Mouse (Mus musculus): ENCODE results near the gene Pclo. TPM values are rescaled to one million over a fixed set of nuclear protein-coding genes. Genes with fewer than 3 reads are reported as not detected.
A peak's percentile ranks its signal among the peaks of the same experiment; 100 is the strongest.
"Not testable (repeated sequence)": the region's sequence is repeated elsewhere in the genome, so short reads cannot be mapped to it uniquely, and the experiment has no call there.

Pclo gene
- total RNA-seq (2021): 10 to 100 TPM; 86.4 to 88.3 TPM

- intact Hi-C loops (cut with DNase I): no loop called here
- DNase-seq: peak; percentile 95
Observed at GRCm38 (mm10) chr5:14514631-14515523, at the start of gene Pclo. Gene Pclo (plus strand): TSS chr5:14514918.

- DNase-seq; intact Hi-C loops (cut with DNase I): not testable (repeated sequence)
Observed at GRCm38 (mm10) chr5:14494431-14494830, 20.3 kb upstream of the Pclo start.

DNA sequence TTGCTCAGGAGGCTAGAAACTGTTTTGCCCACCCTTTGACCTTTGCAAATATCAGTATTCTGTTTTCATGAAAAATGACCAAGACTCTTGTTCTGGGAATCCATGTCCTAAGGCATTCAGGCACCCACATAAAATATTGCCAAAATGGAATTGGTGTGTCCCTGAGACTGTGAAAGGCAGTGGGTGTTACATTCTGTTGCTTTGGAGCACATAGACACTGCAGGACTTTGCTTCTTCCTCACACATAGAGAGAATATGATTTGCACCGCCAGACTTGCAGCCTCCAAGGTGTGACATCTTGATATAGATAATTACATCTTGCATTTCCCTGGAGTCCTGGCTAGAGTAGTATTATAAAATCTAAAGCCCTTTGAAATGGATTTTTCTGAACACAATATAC, 6.2 kb upstream of the Pclo start:
- intact Hi-C loops (cut with DNase I): no loop called here
- no peak for DNase-seq

GRCm38 (mm10) chr5:14509621-14510020, 5.1 kb upstream of the Pclo start:
- DNase-seq: no peak
- intact Hi-C loops (cut with DNase I): no loop called here

DNA sequence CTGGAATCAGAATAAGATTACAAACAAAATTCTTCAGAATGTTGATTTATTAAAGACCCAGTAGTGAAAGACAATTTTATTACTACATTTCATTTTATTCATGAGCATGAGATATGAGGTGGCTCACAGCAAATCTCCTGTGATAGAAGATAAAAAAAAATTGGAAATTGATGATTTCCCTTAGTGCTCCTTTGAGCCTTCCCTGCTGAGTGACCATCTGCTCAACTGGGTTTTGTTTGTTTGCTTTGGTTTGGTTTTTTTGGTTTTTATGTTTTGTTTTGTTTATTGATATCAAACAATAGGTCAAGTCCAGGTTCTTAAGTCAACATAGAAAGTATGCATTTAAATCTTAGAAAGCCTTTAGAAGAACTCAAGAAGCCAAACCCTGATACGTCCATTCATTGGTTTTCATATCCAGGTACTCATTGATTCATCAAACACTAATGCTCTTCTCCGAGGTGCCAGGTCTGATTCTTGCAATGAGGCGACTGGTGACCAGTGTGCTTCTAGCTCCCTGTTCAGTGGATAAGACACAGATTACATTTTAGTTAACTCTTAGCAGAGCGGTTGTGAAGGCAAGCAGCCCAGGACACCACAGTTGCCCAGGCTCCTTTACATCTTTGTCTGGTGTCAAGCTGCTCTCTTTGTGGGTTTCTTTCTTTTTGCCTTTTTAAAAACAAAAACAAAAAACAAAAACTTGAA, 3.6 kb downstream of the Pclo start:
- intact Hi-C loops (cut with DNase I): no loop called here
- no peak for DNase-seq

- no peak for DNase-seq
- intact Hi-C loops (cut with DNase I): no loop called here
Observed at GRCm38 (mm10) chr5:14522006-14522405, 7.3 kb downstream of the Pclo start.

DNA sequence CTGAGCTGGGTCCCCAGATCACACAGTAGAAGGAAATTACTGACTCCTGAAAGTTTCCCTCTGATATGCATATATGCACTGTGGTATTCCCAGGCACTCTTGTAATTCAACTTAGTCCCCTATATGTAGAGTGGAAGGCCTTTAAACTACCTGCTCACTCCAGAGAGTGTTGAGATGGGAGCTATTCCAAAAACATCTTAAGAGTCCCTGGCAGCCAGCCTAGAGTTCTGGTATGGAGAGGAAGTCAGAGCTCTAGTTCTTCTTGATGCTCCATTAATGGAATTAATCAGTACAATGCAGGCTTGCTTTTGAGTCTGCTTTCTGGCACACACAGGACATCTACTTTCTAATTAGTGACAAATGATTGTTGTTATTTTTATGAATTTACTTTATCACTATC, 11.3 kb downstream of the Pclo start:
- no peak for DNase-seq
- intact Hi-C loops (cut with DNase I): no loop called here

DNA sequence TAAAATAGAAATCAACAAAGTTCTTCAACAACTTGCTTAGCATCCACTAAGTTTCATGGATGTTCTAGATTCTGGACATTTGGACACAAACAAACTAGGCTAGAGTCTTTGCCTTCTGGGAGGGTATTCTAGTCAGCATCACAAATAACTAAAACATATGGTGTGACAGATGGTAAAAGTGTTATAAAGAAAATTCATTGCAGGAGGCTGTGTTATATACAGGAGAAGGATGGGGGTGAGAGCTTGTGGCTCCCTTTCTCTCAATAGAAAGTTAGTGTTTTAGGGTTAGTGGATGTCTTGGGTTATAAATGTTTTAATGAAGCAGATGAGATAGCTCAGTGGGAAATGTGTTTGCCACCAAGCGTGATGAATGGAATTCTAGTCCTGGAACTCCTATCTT, 13.1 kb downstream of the Pclo start:
- intact Hi-C loops (cut with DNase I): no loop called here
- DNase-seq: no peak

DNA sequence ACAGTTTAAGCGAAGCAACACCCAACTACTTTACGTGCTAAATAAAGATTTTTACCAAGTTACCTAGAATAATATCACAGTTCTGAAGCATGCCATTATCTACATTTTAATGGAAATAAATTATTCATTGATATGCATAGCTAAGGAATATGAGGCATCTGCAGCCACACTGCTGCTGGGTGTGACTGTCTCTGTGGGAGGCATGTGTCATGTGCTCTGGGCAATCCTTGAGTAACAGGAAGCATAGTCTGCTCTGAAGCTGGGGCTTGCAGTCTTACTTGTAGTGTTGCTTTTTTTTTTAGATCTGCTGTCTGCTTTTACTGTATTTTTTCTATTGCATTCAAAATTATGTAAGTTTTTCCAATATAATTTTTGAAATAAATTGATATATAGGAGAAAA, 17.2 kb downstream of the Pclo start:
- no peak for DNase-seq
- intact Hi-C loops (cut with DNase I): no loop called here

- intact Hi-C loops (cut with DNase I): no loop called here
- DNase-seq: no peak
Observed at GRCm38 (mm10) chr5:14539346-14539745, 24.6 kb downstream of the Pclo start.

GRCm38 (mm10) chr5:14539961-14540627, 25.4 kb downstream of the Pclo start:
- intact Hi-C loops (cut with DNase I): no loop called here

GRCm38 (mm10) chr5:14575626-14576025, 60.9 kb downstream of the Pclo start:
- intact Hi-C loops (cut with DNase I): no loop called here
- no peak for DNase-seq

More at GRCm38 (mm10) chr5:14539961-14540627, 25.4 kb downstream of the Pclo start:
- DNase-seq: no peak

- intact Hi-C loops (cut with DNase I): no loop called here
- no peak for DNase-seq
Observed at GRCm38 (mm10) chr5:14591479-14591878, 76.8 kb downstream of the Pclo start.

DNA sequence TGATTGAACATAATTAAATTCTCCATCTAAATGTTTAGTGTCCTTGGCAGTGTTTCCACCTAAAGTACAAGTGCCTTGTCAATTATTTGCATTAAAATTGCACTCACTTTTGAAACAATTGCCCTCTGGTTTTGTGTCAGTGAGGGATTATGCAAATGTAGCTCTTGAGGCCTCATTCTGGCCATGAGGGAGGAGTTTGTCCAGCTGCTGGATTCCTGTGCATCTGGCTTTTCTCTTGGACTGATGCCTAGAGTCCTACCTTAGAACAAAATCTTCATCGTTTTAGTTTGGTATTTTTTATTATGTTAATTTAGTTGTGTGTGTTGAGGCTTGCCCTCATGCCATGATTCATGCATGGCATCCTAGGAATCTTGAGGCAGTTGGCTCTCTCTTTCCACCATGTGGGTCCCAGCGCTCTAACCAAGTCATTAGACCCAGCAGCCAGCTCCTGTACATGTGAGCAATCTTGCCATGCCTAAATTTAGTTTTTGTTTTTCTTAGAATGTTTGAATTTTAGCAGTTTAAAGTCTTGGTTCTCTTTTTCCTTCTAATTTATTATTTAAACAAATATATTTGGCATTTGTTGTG, 80.8 kb downstream of the Pclo start:
- DNase-seq: no peak
- intact Hi-C loops (cut with DNase I): no loop called here

DNA sequence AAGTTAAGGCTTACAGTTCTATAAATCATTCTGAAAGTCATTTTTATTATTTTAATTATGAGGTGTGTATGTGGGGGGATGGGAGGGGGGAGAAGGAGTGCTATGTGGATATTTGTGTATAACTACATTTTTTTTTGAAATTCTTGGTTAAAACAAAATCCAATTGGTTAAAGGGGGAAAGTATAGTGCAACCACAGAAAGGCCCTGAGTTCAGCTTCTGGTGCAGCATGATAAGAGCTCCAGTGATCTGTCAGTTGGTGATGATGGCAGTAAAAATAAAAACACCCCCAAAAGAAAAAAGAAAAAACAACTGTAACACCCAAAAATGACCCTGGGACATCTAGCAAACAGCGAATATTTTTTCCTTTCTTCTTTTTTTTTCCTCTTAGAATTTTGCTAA, 93.6 kb downstream of the Pclo start:
- intact Hi-C loops (cut with DNase I): no loop called here
- no peak for DNase-seq

DNA sequence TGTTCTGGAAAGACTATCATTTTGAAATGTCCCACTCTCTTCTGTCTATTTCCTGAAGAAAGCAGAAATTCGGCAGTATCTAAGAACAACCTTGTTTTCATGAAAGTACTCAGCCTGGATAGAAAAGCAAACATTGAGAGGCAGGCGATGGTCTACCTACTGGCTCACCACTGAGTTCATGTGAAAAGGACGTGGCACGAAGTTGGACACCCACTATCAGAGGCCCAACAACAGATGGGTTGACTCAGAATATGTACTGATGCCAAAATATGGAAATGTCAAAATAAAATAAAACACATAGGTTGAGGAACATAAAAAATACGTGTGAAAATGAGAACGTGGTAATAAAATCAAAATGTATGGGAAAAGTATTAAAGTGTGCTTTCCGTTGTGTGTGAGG, 106.4 kb downstream of the Pclo start:
- no peak for DNase-seq
- intact Hi-C loops (cut with DNase I): no loop called here

DNA sequence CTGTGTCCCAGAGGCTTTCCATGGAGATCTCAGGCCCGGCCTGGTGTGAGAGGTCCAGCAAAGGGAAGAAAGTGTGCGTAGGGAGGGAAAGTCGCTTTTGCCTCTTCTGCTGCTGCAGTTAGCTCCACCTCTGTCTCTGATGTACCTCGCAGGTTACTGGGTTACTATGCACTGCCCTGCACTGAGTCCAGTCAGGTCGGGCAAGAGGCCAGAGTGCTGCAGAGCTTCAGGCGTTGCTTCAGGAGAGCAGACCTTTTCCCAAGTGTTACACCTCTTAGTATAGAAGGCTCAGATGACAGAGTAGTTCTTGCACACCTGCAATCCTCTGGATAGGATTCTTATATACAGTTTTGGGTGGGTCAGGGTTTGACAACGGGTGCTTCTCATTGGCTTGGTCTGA, 108.6 kb downstream of the Pclo start:
- DNase-seq: no peak
- intact Hi-C loops (cut with DNase I): no loop called here

DNA sequence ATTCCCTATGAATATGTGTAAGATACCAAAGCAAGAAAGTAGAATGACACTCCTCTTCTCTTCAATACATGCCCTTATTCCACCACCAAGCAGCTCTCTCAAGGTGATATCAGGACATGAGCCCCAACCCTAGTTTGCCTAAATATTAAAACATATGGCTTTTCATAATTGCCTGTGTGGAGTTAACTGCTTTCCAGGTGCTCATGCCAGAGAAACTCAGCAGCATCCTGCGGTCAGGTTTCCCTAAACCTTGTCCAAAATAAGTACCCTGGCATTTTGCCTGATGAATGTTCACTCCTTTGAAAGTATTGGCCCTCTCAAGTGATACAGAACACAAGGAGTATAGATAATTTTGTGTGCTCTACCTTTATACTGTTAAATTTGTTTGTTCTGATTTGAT, 126.5 kb downstream of the Pclo start:
- intact Hi-C loops (cut with DNase I): no loop called here
- DNase-seq: no peak

GRCm38 (mm10) chr5:14645856-14646255, 131.1 kb downstream of the Pclo start:
- intact Hi-C loops (cut with DNase I): no loop called here
- no peak for DNase-seq

DNA sequence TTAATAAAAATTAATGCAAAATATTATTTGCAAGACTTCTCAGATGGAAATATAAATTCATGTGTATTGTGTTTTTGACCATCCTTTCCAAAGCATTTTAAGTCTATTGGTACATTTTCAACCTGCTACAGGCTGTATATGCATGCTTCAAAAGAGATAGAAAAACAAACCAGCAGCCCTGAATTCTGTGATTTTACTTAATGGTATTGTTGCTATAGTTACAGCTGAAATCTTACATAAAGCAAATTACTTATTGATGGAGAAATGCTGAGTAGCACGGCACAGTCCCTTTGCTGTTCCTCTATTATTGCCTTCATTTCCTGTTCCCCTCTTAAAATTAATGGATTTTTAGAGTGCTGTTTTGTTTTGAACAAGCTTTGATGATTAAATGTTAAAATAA, 145.9 kb downstream of the Pclo start:
- intact Hi-C loops (cut with DNase I): no loop called here
- DNase-seq: no peak

DNA sequence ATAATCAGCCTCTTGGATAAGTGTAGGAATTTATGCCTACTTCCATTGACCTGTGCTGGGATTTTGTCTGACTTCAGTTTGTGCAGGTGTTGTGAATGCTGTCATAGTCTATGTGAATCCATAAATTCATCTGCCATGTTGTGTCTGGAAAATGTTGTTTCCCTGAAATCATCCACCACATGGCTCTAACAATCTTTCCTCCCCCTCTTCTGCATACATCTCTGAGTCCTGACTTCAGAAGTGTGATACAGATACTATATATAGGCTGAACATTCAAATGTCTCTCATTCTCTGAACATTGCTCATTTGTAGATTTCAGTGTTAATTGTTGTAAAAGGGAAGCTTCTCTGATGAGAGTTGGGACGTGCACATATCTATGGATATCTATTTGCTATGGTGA, 147.5 kb downstream of the Pclo start:
- DNase-seq: no peak
- intact Hi-C loops (cut with DNase I): no loop called here

Measured in left cerebral cortex, postnatal 4 days (tissue).